Mouse (Mus musculus) kidney, adult 2 months (tissue): ENCODE measurements at regions not wholly inside any gene's neighbourhood (a gene's known extent, or its start where the extent isn't known, plus 50 kb on each side); places are given as distances from the start of the nearest gene placed in this dataset.

Experiments used
- CTCF ChIP-seq: fragments of 200-500 bp; conservative IDR thresholded peaks from 2 replicates; pipeline ENCODE4 v1.5.1; 2011; ENCODE audit warnings: low read depth, mild to moderate bottlenecking, control low read depth, low read length, moderate library complexity, mixed read lengths; ENCODE audit not compliant: insufficient read depth, insufficient read length
- POLR2A ChIP-seq: fragments of 200-500 bp; IDR thresholded peaks from one replicate; pipeline ENCODE4 v1.6.1; 2011; ENCODE audit warnings: low read depth, low read length, control low read depth

DNA sequence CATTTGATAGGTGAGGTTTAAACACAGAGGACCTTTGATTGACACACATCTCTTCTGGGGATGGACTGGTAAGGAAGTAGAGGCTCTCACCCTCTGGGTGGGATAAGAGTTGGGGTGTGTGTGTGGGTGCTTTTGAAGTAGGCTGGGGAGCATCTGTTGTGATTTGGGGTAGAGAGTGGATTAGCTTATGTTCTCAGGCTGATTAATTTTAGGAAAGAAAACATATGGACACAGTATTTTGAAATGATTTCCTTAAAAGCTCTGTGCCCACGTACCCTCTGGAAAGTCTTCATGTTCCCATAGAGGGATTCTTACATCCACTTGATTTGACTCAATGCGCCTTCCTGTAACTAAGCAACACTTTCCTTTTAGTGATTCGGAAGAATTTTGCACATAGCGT lies 89.4 kb downstream of the Zfp281 start:
- TF ChIP-seq POLR2A (no peak), CTCF (no peak)
